Mouse (Mus musculus) spleen, adult 2 months (tissue): ENCODE data around the gene Atg4d.

Experiments
- CTCF ChIP-seq: fragments of 200-500 bp; IDR thresholded peaks from 2 replicates; pipeline ENCODE4 v1.5.1; 2011; ENCODE audit warnings: mild to moderate bottlenecking, inconsistent platforms; ENCODE audit not compliant: insufficient read depth, insufficient read length, insufficient replicate concordance; ENCODE audit errors: extremely low read depth
- POLR2A ChIP-seq: fragments of 200-500 bp; IDR thresholded peaks from 2 replicates; pipeline ENCODE4 v1.6.1; 2011; ENCODE audit warnings: low read depth, low read length, inconsistent platforms

DNA sequence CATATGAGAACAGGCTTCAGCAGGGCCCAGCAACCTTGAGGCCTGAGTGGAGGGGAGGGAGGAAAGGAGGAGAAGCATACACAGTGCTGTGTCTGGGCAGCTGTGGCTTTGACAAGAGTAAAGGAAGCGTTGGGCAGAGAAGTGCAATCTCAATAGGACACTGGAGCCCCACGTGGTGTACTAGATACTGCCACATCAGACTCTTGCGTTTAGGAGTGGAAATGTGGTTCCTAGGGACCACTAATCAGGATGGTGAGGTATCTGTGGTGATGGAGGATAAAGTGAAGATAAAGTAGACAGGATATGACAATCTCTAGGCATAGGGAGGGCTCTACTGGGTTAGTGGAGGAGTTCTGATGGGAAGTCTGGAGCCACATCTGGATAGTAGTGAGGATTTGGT, 21.7 kb downstream of the Atg4d start:
- TF ChIP-seq POLR2A = no peak
- TF ChIP-seq CTCF = no peak
